Mouse (Mus musculus) lung, postnatal 0 days (tissue): ENCODE results near the gene Gm26566. TPM values are rescaled to one million over a fixed set of nuclear protein-coding genes. Genes with fewer than 3 reads are reported as not detected.
"Not testable (repeated sequence)": the region's sequence is repeated elsewhere in the genome, so short reads cannot be mapped to it uniquely, and the experiment has no call there.

Experiments
- ATAC-seq: fragments of 200-750 bp; cut with Nextera tagmentation; 2 replicates; pipeline ENCODE4 v1.8.0; 2017; ENCODE audit warnings: moderate library complexity
- DNase-seq: peaks from one replicate; pipeline ENCODE4 v3.0.0-alpha.2; 2016; ENCODE audit warnings: low spot score
- H3K27ac ChIP-seq: fragments of 300-500 bp; sonication (generic); 2 replicates; pipeline ENCODE4 v1.5.1; 2014; ENCODE audit warnings: antibody characterized with exemption, mild to moderate bottlenecking, low read length, mixed read lengths
- H3K27me3 ChIP-seq: fragments of 300-500 bp; sonication (generic); replicated peaks from 2 replicates; pipeline ENCODE4 v1.6.1; 2014; ENCODE audit warnings: low read length, mixed read lengths; ENCODE audit not compliant: insufficient read depth
- H3K36me3 ChIP-seq: fragments of 300-500 bp; sonication (generic); 2 replicates; pipeline ENCODE4 v1.6.1; 2014; ENCODE audit warnings: low read length, mixed read lengths; ENCODE audit not compliant: insufficient read depth
- H3K4me1 ChIP-seq: fragments of 300-500 bp; sonication (generic); 2 replicates; pipeline ENCODE4 v1.6.1; 2014; ENCODE audit warnings: antibody characterized with exemption, low read depth, low read length, mixed read lengths; ENCODE audit not compliant: insufficient read depth
- H3K4me2 ChIP-seq: fragments of 300-500 bp; sonication (generic); replicated peaks from 2 replicates; pipeline ENCODE4 v1.6.1; 2014; ENCODE audit warnings: low read depth, mild to moderate bottlenecking, low read length, moderate library complexity, mixed read lengths
- H3K4me3 ChIP-seq: fragments of 300-500 bp; sonication (generic); 2 replicates; pipeline ENCODE4 v1.5.1; 2014; ENCODE audit warnings: low read depth, low read length
- H3K9ac ChIP-seq: fragments of 300-500 bp; sonication (generic); replicated peaks from 2 replicates; pipeline ENCODE4 v1.6.1; 2014; ENCODE audit warnings: low read depth, mild to moderate bottlenecking
- H3K9me3 ChIP-seq: fragments of 300-500 bp; sonication (generic); 2 replicates; pipeline ENCODE4 v1.6.1; 2016; ENCODE audit warnings: low read length, mixed read lengths
- CTCF ChIP-seq: IDR thresholded peaks from 2 replicates; pipeline ENCODE4 v1.5.1; 2016; ENCODE audit warnings: antibody characterized with exemption, mild to moderate bottlenecking
- EP300 ChIP-seq: IDR thresholded peaks from 2 replicates; pipeline ENCODE4 v1.6.1; 2016; ENCODE audit warnings: antibody characterized with exemption, mild to moderate bottlenecking, control low read depth
- WGBS: fragments of 180-500 bp; shearing (Covaris S2); extraction: QIAGEN DNeasy Blood & Tissue Kit; methylation state at CpG from one replicate; pipeline ENCODE4 v1.1.7; 2014; 5-methylcytosine and 5-hydroxymethylcytosine counted together
- polyA plus RNA-seq: library from polyadenylated mRNA; unstranded; fragments of >200 nt; fragmentation: Nextera tagmentation; extraction: Ambion mirVana; gene quantifications from 2 replicates; pipeline ENCODE4 v1.2.1, GENCODE M21; 2015

Gene Gm26566
- polyA plus RNA-seq, 1 experiment from 2014 or later: not detected

DNA sequence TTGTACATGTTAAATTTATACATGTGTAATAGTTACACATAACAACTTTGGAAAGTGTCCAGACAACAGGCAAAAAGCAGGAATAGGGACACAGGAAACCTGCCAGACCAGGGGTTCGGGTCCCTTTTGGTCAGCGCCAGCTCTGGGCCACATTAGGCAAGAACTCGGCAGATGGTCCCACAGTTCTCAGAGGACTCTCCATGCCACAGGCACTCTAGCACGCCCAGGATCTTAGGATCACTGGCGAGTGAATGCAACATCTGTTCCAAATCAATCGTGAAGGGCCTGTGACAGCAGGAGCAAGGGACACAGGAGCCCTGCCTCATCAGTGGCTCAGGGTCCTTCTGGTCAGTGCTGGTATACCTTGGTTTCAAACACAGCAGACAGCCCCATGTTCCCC lies 28.3 kb downstream of the Gm26566 start:
- DNase-seq (no peak), ATAC-seq (no peak)
- H3K4me3 ChIP-seq: no peak overlapping the region
- H3K4me2 ChIP-seq: no peak overlapping the region
- no peaks in the 10 kb centered on the region for H3K27me3 ChIP-seq
- TF ChIP-seq EP300 (no peak), CTCF (no peak)
- no peaks in the 10 kb centered on the region for H3K9me3 ChIP-seq
- no peaks in the 10 kb centered on the region for H3K36me3 ChIP-seq
- no peak overlapping the region for H3K27ac ChIP-seq
- 55% methylated on average over 6 of the region's 6 CpGs for WGBS
- H3K9ac ChIP-seq: no peak overlapping the region
- no peaks in the 10 kb centered on the region for H3K4me1 ChIP-seq

- ATAC-seq: not testable (repeated sequence)
These were observed 33.3 kb downstream of the Gm26566 start, which contains the start of gene Gm13271 for GRCm38 (mm10) chr4:88754818-88755340. Gene Gm13271, plus strand, starts transcription at chr4:88754868.

GRCm38 (mm10) chr4:88756581-88757513 lies 35.2 kb downstream of the Gm26566 start:
- not testable (repeated sequence) for ATAC-seq, H3K4me1 ChIP-seq, H3K36me3 ChIP-seq, H3K9me3 ChIP-seq, H3K27me3 ChIP-seq
- peak overlapping the region; percentile 23 for H3K9ac ChIP-seq
- peak overlapping the region; percentile 86 for H3K27ac ChIP-seq
- WGBS: 6% methylated on average over 28 of the region's 31 CpGs
- peak overlapping the region; percentile 40 for H3K4me3 ChIP-seq
- peak; percentile 13 for DNase-seq
- H3K4me2 ChIP-seq: peak overlapping the region; percentile 48

More at GRCm38 (mm10) chr4:88754818-88755340, 33.3 kb downstream of the Gm26566 start, which contains the start of gene Gm13271:
- not testable (repeated sequence) for H3K4me2 ChIP-seq, H3K9me3 ChIP-seq, H3K4me1 ChIP-seq, H3K9ac ChIP-seq, H3K27ac ChIP-seq, H3K4me3 ChIP-seq, DNase-seq, H3K27me3 ChIP-seq, H3K36me3 ChIP-seq
- peak; percentile 23; the same call in 1 of the 2 replicates for TF ChIP-seq CTCF
- 73% methylated on average over 12 of the region's 15 CpGs for WGBS

DNA sequence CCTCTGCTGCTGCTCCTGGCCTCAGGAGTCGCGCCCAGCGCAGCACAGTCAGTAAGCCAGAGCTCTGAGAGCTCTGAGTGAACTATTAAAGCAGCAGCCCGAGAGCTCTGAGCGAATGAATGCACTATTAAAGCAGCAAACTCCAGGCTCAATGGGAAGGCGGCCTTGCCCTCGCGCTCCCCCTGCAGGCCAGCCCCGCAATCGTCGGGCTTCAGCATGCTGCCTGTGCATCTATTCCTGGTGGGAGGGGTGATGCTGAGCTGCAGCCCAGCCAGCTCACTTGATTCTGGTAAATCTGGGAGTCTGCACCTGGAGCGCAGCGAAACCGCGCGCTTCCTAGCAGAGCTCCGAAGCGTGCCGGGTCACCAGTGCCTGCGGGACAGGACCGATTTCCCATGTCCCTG lies 36.0 kb downstream of the Gm26566 start:
- H3K36me3 ChIP-seq, H3K9me3 ChIP-seq, H3K4me1 ChIP-seq, H3K27me3 ChIP-seq: not testable (repeated sequence)
- peak; percentile 100 for ATAC-seq
- H3K4me3 ChIP-seq: peak overlapping the region; percentile 40
- 1% methylated on average over 17 of the region's 21 CpGs for WGBS
- H3K27ac ChIP-seq: peak overlapping the region; percentile 86
- peak overlapping the region; percentile 48 for H3K4me2 ChIP-seq
- peak; percentile 96 for DNase-seq
- H3K9ac ChIP-seq: peak overlapping the region; percentile 23; the same call in 1 of the 2 replicates
- TF ChIP-seq CTCF: peak; percentile 73

DNA sequence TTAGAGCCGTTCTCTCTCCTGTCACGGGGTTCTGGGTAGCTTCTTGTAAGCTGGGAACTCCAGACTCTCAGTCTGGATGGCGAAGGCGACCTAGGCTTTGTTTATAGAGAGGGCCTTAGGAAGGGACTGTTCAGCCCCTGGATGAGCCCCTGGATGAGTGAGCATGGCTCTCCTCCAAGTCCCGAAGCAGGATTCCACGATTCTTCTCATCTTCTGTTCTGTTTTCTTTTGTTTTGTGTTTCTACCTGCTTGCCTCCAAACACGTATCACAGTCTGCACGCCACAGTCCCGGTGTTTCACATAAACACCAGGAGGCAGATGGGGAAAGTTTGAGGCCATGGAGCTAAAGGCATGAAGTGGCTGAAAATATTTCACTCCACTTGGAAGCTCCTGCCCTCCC lies 37.1 kb downstream of the Gm26566 start:
- H3K36me3 ChIP-seq, H3K9ac ChIP-seq, ATAC-seq, H3K4me2 ChIP-seq, H3K4me1 ChIP-seq, DNase-seq, H3K27ac ChIP-seq, H3K9me3 ChIP-seq, H3K27me3 ChIP-seq, H3K4me3 ChIP-seq: not testable (repeated sequence)
- 88% methylated on average over 9 of the region's 9 CpGs for WGBS

GRCm38 (mm10) chr4:88759610-88760268 lies 38.1 kb downstream of the Gm26566 start, which contains the start of gene Gm13283:
Gene Gm13283, plus strand, starts transcription at chr4:88760119.
- H3K4me2 ChIP-seq, ATAC-seq, H3K27me3 ChIP-seq, H3K36me3 ChIP-seq, H3K4me1 ChIP-seq, H3K9ac ChIP-seq, H3K27ac ChIP-seq, DNase-seq, H3K9me3 ChIP-seq: not testable (repeated sequence)
- WGBS: 17% methylated on average over 8 of the region's 14 CpGs
- peak within 1 kb of the TSS; percentile 25; the same call in 1 of the 2 replicates for H3K4me3 ChIP-seq
